Mouse (Mus musculus) neural tube, embryonic 12.5 days (tissue): Measurements from ENCODE around the gene Acbd6. TPM values are rescaled to one million over a fixed set of nuclear protein-coding genes. Genes with fewer than 3 reads are reported as not detected.

Experiments used
- ATAC-seq: fragments of 200-750 bp; cut with Nextera tagmentation; 2 replicates; pipeline ENCODE4 v1.8.0; 2017; ENCODE audit warnings: low read depth, mild to moderate bottlenecking, moderate TSS enrichment, moderate library complexity; ENCODE audit not compliant: low FRiP score
- H3K27ac ChIP-seq: fragments of 300-500 bp; sonication (generic); 2 replicates; pipeline ENCODE4 v1.5.1; 2016
- H3K27me3 ChIP-seq: fragments of 300-500 bp; sonication (generic); replicated peaks from 2 replicates; pipeline ENCODE4 v1.6.1; 2016; ENCODE audit warnings: mild to moderate bottlenecking
- H3K36me3 ChIP-seq: fragments of 300-500 bp; sonication (generic); 2 replicates; pipeline ENCODE4 v1.6.1; 2016; ENCODE audit warnings: mild to moderate bottlenecking
- H3K4me1 ChIP-seq: fragments of 300-500 bp; sonication (generic); 2 replicates; pipeline ENCODE4 v1.6.1; 2016
- H3K4me2 ChIP-seq: fragments of 300-500 bp; sonication (generic); replicated peaks from 2 replicates; pipeline ENCODE4 v1.6.1; 2016; ENCODE audit warnings: mild to moderate bottlenecking
- H3K4me3 ChIP-seq: fragments of 300-500 bp; sonication (generic); 2 replicates; pipeline ENCODE4 v1.5.1; 2016
- H3K9ac ChIP-seq: fragments of 300-500 bp; sonication (generic); 2 replicates; pipeline ENCODE4 v1.6.1; 2016; ENCODE audit warnings: mild to moderate bottlenecking
- H3K9me3 ChIP-seq: fragments of 300-500 bp; sonication (generic); 2 replicates; pipeline ENCODE4 v1.6.1; 2016; ENCODE audit warnings: mild to moderate bottlenecking
- WGBS: fragments of 180-500 bp; shearing (Covaris S2); methylation state at CpG from one replicate; pipeline ENCODE4 v1.1.7; 2016; 5-methylcytosine and 5-hydroxymethylcytosine counted together
- polyA plus RNA-seq: library from polyadenylated mRNA; unstranded; fragments of >200 nt; fragmentation: Nextera tagmentation; extraction: Ambion mirVana; gene quantifications from 2 replicates; pipeline ENCODE4 v1.2.1, GENCODE M21; 2016

Gene Acbd6
- polyA plus RNA-seq = 97.7 and 102 TPM in 2 replicates

DNA sequence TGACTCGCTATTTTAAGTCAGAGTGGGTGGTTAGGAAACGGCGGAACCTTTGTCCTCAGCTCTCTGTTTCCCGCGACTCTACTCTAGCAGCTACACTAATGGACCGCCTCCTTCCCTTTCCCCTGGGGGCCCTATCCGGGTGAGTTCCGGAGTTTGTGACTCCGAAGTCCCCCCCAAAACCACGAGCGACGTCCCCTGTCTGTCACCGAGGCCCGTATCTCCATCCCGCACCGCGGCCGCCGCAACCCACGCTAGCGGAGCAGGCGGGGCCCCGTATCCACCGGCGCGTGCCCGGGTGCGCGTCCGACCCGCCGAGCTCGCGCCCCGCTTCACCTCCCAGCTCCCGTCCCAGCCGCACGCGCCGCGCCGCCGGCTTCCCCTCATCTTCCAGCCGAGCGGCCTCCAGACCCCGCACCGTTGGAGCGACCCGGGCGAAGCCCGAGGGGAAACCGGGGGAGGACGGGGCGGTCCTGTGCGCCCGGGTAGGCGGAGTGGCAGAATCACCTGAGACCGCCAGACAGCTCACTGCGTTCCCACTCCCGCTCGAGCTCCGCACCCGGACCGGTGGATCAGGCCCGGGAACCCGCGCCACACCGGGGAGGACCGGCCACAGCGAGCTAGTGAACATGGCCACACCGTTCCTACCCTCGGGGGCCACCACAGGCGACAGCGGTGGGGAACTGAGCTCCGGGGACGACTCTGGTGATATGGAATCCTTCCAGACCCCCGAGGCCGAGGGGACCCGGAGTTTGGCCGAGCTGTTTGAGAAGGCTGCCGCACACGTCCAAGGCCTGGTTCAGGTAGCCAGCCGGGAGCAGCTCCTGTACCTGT, at the start of gene Acbd6:
TSS of gene Acbd6 (plus strand) at position 109 of the 831 bp plus-strand sequence.
- Histone ChIP-seq H3K36me3 (no peaks in the 10 kb centered on the region), H3K4me1 (peaks cover 8% of the 10 kb centered on the region), H3K27ac (peak within 1 kb of the TSS; percentile 57), H3K27me3 (no peaks in the 10 kb centered on the region), H3K9me3 (0 out of 2 replicates have a peak, but pooled peaks cover 4% of the 10 kb centered on the region), H3K9ac (peak within 1 kb of the TSS; percentile 90), H3K4me3 (peak within 1 kb of the TSS; percentile 93), H3K4me2 (peak within 1 kb of the TSS; percentile 88)
- under 1% methylated on average over 83 of the region's 83 CpGs for WGBS
- ATAC-seq = peak; percentile 88

DNA sequence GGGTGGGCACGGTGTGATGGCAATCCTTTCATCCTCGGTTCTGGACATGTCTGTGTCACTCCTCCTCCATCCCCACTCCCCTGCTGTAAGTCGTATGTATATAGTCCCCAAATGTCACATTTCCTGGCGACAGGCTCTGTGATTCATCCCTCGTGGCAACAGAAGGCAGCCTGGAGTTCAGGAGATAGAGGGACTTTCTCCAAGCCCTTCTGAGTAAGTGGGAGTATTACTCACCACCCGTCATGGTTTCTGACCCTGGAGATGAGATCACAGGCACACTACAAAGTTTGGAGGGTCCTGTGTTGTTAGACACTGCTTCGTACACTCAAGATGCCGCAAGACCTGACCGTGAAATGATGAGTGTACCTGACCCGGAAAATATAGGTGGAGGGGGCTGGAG, 47.7 kb upstream of the Acbd6 start:
- Histone ChIP-seq H3K4me1 (no peaks in the 10 kb centered on the region), H3K36me3 (no peaks in the 10 kb centered on the region), H3K27me3 (no peaks in the 10 kb centered on the region), H3K9ac (no peak overlapping the region), H3K4me3 (no peak overlapping the region), H3K27ac (no peak overlapping the region), H3K9me3 (no peaks in the 10 kb centered on the region), H3K4me2 (no peak overlapping the region)
- ATAC-seq = no peak
- 75% methylated on average over 10 of the region's 10 CpGs for WGBS

DNA sequence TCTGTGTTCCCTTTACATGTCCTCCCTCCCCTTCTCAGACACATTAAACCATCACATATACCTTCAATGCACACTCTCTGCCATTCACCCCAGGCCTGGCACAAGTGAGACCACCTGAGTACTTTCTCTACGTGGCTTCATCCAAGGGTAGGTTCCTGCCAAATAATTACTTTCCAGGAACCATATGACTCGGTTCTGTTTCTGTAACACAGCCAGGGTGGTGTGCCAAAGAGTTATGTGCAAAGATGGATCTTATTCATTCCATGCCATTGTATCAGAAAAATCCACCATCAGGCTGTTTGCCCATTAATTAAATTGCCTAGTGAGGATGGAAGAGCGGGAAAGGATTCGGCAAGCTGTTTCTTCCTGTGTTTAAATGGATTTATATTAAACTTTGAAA, 42.1 kb upstream of the Acbd6 start:
- H3K9me3 ChIP-seq = no peaks in the 10 kb centered on the region; the same call in 1 of the 2 replicates
- 89% methylated on average over 4 of the region's 4 CpGs for WGBS
- H3K4me2 ChIP-seq = no peak overlapping the region
- H3K4me3 ChIP-seq = no peak overlapping the region
- no peak overlapping the region for H3K27ac ChIP-seq
- no peaks in the 10 kb centered on the region for H3K36me3 ChIP-seq
- no peak for ATAC-seq
- no peaks in the 10 kb centered on the region for H3K4me1 ChIP-seq
- H3K9ac ChIP-seq = no peak overlapping the region
- no peaks in the 10 kb centered on the region for H3K27me3 ChIP-seq

DNA sequence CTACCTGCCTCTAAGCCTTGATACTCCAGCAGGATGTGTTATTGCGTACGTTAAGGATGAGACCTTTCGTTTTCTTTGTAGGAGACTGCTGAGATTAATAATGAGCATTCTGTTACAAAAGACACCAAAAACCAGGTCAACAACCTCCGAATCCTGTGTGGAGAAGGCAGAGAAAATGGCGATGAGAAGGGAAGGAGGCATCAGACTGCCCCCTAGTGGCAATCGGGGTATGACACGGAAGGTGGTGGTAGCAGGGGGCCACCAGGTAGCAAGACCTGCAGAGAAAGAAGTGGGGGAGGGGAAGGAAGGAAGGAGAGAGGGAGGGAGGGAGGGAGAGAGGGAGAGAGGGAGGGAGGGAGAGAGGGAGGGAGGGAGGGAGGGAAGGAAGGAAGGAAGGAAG, 41.3 kb upstream of the Acbd6 start:
- H3K9ac ChIP-seq = no peak overlapping the region
- no peak for ATAC-seq
- no peak overlapping the region for H3K27ac ChIP-seq

DNA sequence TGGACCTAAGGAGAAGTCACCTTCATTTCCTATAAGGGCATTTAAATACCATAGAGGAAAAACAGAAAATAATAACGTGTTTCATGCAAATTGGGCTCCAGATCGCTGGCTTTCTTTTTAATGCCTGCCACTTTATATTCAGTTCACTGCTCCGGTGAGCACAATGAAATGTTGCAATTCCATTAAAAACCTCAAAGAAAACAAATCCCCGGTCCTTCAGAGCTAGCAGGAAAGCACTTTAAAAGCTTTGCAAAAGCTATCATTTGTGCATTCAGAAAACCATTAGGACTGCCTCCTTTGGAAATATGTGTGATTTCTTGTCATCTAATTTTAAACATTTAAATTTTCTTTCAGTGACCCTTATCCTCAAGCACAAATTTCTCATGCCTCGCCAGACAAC, 40.9 kb upstream of the Acbd6 start:
- ATAC-seq = no peak
- Histone ChIP-seq H3K9ac (no peak overlapping the region), H3K4me3 (no peak overlapping the region), H3K36me3 (no peaks in the 10 kb centered on the region), H3K9me3 (no peaks in the 10 kb centered on the region; the same call in 1 of the 2 replicates), H3K27ac (no peak overlapping the region), H3K4me2 (no peak overlapping the region), H3K4me1 (no peaks in the 10 kb centered on the region), H3K27me3 (no peaks in the 10 kb centered on the region)
- WGBS = 48% methylated on average over 5 of the region's 5 CpGs

More for the DNA sequence above, 41.3 kb upstream of the Acbd6 start:
- H3K4me2 ChIP-seq = no peak overlapping the region
- no peak overlapping the region for H3K4me3 ChIP-seq
- H3K4me1 ChIP-seq = no peaks in the 10 kb centered on the region
- no peaks in the 10 kb centered on the region for H3K36me3 ChIP-seq
- 30% methylated on average over 7 of the region's 7 CpGs for WGBS
- H3K27me3 ChIP-seq = no peaks in the 10 kb centered on the region
- no peaks in the 10 kb centered on the region; the same call in 1 of the 2 replicates for H3K9me3 ChIP-seq

DNA sequence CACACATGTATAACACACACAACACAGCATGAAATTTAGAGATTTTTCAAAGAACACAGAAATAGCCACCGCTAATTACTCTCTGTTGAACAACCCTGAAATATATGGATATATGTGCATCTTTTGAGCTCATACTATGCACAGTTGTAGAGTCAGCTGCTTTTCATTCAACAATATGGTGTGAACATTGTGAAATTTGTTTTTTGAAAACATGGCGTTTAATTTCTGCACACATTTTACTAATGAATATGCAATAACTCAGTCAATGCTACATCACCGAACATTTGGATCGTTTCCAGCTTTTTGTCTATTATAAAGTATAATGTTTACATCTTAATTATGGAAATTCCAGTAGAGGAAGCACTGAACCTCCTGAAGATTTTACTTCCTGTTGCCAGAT, 37.6 kb upstream of the Acbd6 start:
- Histone ChIP-seq H3K4me3 (no peak overlapping the region), H3K36me3 (no peaks in the 10 kb centered on the region), H3K9ac (no peak overlapping the region), H3K27ac (no peak overlapping the region), H3K27me3 (no peaks in the 10 kb centered on the region), H3K9me3 (no peaks in the 10 kb centered on the region; the same call in 1 of the 2 replicates), H3K4me1 (no peaks in the 10 kb centered on the region), H3K4me2 (no peak overlapping the region)
- 94% methylated on average over 4 of the region's 4 CpGs for WGBS
- ATAC-seq = no peak

DNA sequence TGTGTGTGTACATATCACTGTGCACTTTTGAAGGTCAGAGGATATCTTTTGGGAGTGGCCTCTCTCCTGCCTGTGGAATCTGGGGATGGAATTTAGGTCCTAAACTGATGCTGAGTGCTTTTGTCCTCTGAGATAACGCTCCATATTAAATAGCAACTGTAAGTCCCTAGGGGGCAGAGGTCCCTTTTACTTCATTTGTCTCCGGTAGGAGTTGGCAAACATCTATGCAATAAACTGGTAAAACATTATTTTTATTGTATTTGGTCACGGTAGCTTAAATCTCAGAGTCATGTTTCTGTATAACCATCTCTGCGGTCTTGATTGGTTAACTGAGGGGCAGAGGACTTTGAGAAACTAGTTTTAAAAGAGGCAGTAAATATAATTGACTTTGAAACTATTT, 35.4 kb upstream of the Acbd6 start:
- no peak for ATAC-seq
- H3K9ac ChIP-seq = no peak overlapping the region

DNA sequence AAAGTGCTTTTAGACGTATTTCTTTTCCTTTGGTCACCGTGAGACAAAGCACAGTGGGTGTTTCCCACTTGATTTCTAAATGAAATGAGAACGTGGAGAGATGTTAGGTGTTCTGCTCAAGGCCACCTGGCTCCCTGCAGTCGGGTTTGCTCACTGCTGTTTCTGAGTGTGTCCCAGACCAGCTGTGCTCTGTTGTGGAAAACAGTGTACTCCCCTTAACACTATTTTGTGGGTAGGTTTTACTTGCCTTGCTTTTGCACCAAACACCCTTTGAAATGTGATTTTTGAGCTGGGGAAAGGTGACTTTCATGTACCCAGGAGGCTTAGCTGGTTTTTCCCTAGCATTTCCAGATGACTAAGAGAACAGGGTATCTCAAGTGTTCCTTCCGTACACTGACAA, 31.7 kb upstream of the Acbd6 start:
- Histone ChIP-seq H3K4me2 (no peak overlapping the region), H3K27ac (no peak overlapping the region), H3K9ac (no peak overlapping the region), H3K9me3 (no peaks in the 10 kb centered on the region), H3K4me1 (peaks cover 32% of the 10 kb centered on the region), H3K36me3 (no peaks in the 10 kb centered on the region), H3K27me3 (no peaks in the 10 kb centered on the region), H3K4me3 (no peak overlapping the region)
- WGBS = 57% methylated on average over 5 of the region's 5 CpGs
- no peak for ATAC-seq

More for the DNA sequence above, 35.4 kb upstream of the Acbd6 start:
- WGBS = 88% methylated on average over 4 of the region's 4 CpGs
- H3K36me3 ChIP-seq = no peaks in the 10 kb centered on the region
- peaks cover 2% of the 10 kb centered on the region; the same call in 1 of the 2 replicates for H3K4me1 ChIP-seq
- H3K9me3 ChIP-seq = no peaks in the 10 kb centered on the region; the same call in 1 of the 2 replicates
- no peak overlapping the region for H3K4me3 ChIP-seq
- no peaks in the 10 kb centered on the region for H3K27me3 ChIP-seq
- H3K27ac ChIP-seq = no peak overlapping the region
- H3K4me2 ChIP-seq = no peak overlapping the region

DNA sequence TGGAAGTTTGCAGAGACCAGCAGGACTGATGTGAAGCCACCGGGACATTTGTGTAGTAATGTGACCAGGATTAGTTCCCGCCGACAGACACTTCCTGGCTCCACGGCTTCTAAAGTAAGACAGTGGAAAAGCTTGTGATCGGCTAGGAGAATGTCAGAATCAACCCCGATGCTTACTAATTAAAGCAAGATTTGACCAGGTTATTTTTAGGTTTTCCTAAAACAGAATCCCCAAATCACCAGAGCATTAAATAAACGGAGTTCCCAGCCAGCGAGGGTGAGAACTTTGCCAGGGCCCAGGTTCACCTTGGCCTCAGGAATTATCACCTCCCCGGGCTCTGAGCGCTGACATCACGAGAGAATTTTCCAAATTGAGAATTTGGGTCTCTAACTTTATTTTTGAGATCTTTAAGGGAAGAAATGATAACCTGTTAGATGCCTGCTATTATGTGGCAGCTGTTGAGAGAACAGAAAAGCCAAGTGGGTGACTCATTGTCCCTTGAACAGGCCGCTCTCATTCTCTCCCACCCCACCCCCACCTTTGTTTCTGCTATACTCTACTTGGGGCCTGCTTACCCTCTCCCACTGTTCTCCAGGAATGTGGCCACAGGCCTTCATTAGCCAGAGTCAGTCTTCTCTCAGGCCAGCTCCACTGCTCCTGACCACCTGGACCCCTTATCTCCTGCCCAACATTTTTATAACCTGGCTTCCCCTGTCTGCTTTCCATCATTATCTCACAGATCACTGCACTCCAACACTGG, 30.7 kb upstream of the Acbd6 start:
- no peak overlapping the region for H3K9ac ChIP-seq
- no peak overlapping the region for H3K4me3 ChIP-seq
- no peak overlapping the region for H3K27ac ChIP-seq
- ATAC-seq = 0 out of 2 replicates have a peak, but pooled peaks have one; percentile 17
- no peaks in the 10 kb centered on the region for H3K9me3 ChIP-seq
- no peaks in the 10 kb centered on the region for H3K36me3 ChIP-seq
- H3K27me3 ChIP-seq = no peaks in the 10 kb centered on the region
- peaks cover 38% of the 10 kb centered on the region for H3K4me1 ChIP-seq
- 38% methylated on average over 12 of the region's 12 CpGs for WGBS
- no peak overlapping the region for H3K4me2 ChIP-seq

DNA sequence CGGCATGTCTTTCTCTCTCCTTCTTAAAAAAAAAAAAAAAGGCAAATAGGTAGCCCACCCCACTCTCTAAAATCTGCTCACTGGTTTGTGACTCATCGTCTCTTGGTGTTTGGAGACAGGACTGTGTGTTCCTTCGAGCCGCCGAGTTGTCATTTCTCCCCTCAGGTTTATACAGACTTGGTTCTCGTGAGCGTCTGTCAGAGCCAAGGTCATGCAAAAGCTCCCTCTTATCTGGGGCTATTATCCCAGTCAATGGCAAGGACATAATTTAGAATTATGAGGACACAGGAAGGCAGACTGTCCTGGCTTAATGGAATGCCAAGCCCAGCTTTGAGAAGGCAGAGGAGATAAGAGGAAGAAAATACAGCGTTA, 30.1 kb upstream of the Acbd6 start:
- H3K9ac ChIP-seq = no peak overlapping the region
- 14% methylated on average over 8 of the region's 8 CpGs for WGBS
- H3K36me3 ChIP-seq = no peaks in the 10 kb centered on the region
- H3K4me2 ChIP-seq = no peak overlapping the region
- H3K4me3 ChIP-seq = no peak overlapping the region
- ATAC-seq = no peak; the same call in 1 of the 2 replicates
- H3K9me3 ChIP-seq = no peaks in the 10 kb centered on the region
- H3K27ac ChIP-seq = no peak overlapping the region
- peaks cover 38% of the 10 kb centered on the region for H3K4me1 ChIP-seq
- no peaks in the 10 kb centered on the region; the same call in 1 of the 2 replicates for H3K27me3 ChIP-seq

DNA sequence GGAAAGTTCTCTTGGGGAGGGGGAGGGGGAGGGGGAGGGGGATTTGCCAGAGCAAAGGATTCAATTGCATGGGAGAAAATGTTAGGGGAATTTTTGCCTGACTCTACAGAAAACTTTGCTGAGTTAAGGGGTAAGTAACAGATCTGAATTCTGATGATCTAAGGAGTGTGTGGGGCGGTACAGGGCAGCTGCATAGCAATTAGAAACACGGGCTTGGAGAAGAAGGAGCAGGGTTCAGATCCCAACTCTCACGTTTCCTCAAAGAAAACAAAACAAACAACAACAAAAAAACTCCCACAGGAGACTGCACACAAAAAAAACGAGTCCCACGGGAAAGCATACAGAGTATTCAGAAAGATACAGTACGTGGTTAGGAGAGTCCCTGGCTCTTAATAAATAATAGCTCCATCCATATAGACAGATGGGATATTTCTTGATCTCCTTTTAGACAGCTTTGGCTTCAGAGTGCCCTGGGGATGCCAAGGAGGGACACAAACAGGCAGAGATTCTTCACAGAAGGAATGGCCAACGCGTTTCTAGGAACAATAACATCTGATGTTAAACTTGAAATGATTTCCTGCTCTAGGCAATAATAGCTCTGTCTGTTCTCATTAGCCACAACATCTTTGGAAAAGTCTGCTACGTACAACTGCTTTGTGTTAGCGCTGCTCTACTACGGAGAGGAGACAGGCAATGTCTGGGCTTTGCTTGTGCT, 29.4 kb upstream of the Acbd6 start:
- WGBS = 38% methylated on average over 11 of the region's 11 CpGs
- no peak overlapping the region for H3K4me3 ChIP-seq
- no peak overlapping the region for H3K9ac ChIP-seq
- no peaks in the 10 kb centered on the region for H3K36me3 ChIP-seq
- H3K4me2 ChIP-seq = peak overlapping the region; percentile 27; the same call in 1 of the 2 replicates
- H3K27ac ChIP-seq = no peak overlapping the region
- H3K9me3 ChIP-seq = no peaks in the 10 kb centered on the region
- ATAC-seq = no peak
- H3K27me3 ChIP-seq = no peaks in the 10 kb centered on the region; the same call in 1 of the 2 replicates
- peaks cover 38% of the 10 kb centered on the region for H3K4me1 ChIP-seq
